Mouse (Mus musculus) frontal cortex, adult 2 months (tissue): Measurements from ENCODE around the gene Eya2. TPM values are rescaled to one million over a fixed set of nuclear protein-coding genes. Genes with fewer than 3 reads are reported as not detected.
A peak's percentile ranks its signal among the peaks of the same experiment; 100 is the strongest.

ENCODE experiments used
- DNase-seq, 2 experiments: peaks; one replicate each; pipeline ENCODE4 v3.0.0; 2022; ENCODE audit warnings: low spot score in 1 of 2; ENCODE audit errors: extremely low spot score in 1 of 2
- polyA plus RNA-seq: library from polyadenylated mRNA; depleted of rRNA; stranded (reverse); fragments of >200 nt; gene quantifications from 2 replicates; pipeline ENCODE4 v1.2.3, GENCODE M21; 2012

The Eya2 gene
- polyA plus RNA-seq, 1 experiment: 11.9 TPM

- DNase-seq: no peak
These were observed 108.4 kb downstream of the Eya2 start for GRCm38 (mm10) chr2:165703033-165703805.

GRCm38 (mm10) chr2:165708266-165708665 is 113.4 kb downstream of the Eya2 start:
- DNase-seq: no peak

GRCm38 (mm10) chr2:165716688-165717087 is 121.9 kb downstream of the Eya2 start:
- DNase-seq: no peak

GRCm38 (mm10) chr2:165717182-165718176 is 122.6 kb downstream of the Eya2 start:
- DNase-seq: peak; percentile 20 to 36

GRCm38 (mm10) chr2:165719382-165719781 is 124.5 kb downstream of the Eya2 start:
- no peak for DNase-seq

- no peak for DNase-seq
These were observed 127.1 kb downstream of the Eya2 start for GRCm38 (mm10) chr2:165721941-165722340.

GRCm38 (mm10) chr2:165732552-165733238 is 137.9 kb downstream of the Eya2 start:
- DNase-seq: peak in 1 of 2 experiments; percentile 27

GRCm38 (mm10) chr2:165733701-165734100 is 138.9 kb downstream of the Eya2 start:
- no peak for DNase-seq

- DNase-seq: no peak
These were observed 141.5 kb downstream of the Eya2 start for GRCm38 (mm10) chr2:165736297-165736696.

- no peak for DNase-seq
These were observed 145.5 kb downstream of the Eya2 start for GRCm38 (mm10) chr2:165740381-165740780.

- DNase-seq: no peak
These were observed 146.2 kb downstream of the Eya2 start for GRCm38 (mm10) chr2:165740982-165741381.

GRCm38 (mm10) chr2:165741526-165742050 is 146.8 kb downstream of the Eya2 start:
- DNase-seq: no peak

GRCm38 (mm10) chr2:165742210-165742786 is 147.5 kb downstream of the Eya2 start:
- no peak for DNase-seq

GRCm38 (mm10) chr2:165745306-165746098 is 150.7 kb downstream of the Eya2 start:
- peak in 1 of 2 experiments; percentile 34 for DNase-seq

GRCm38 (mm10) chr2:165747975-165748374 is 153.1 kb downstream of the Eya2 start:
- no peak for DNase-seq

- DNase-seq: no peak
These were observed 153.6 kb downstream of the Eya2 start for GRCm38 (mm10) chr2:165748426-165748825.

GRCm38 (mm10) chr2:165751068-165751467 is 156.2 kb downstream of the Eya2 start:
- peak in 1 of 2 experiments; percentile 40 for DNase-seq

GRCm38 (mm10) chr2:165752704-165753103 is 157.9 kb downstream of the Eya2 start:
- DNase-seq: no peak

- DNase-seq: no peak
These were observed 163.0 kb downstream of the Eya2 start for GRCm38 (mm10) chr2:165757799-165758198.
